Mouse (Mus musculus) intestine, embryonic 14.5 days (tissue): ENCODE data around the gene Syt2. TPM values are rescaled to one million over a fixed set of nuclear protein-coding genes. Genes with fewer than 3 reads are reported as not detected.

ENCODE experiments used
- ATAC-seq: fragments of 200-750 bp; cut with Nextera tagmentation; replicated peaks from 2 replicates; pipeline ENCODE4 v1.8.0; 2017; ENCODE audit warnings: low read depth, moderate number of reproducible peaks, moderate TSS enrichment, moderate library complexity; ENCODE audit not compliant: low FRiP score, low TSS enrichment
- DNase-seq: peaks from one replicate; pipeline ENCODE4 v3.0.0-alpha.2; 2018; ENCODE audit warnings: low spot score
- H3K27ac ChIP-seq: fragments of 300-500 bp; sonication (generic); 2 replicates; pipeline ENCODE4 v1.5.1; 2014; ENCODE audit warnings: low read depth, mild to moderate bottlenecking, control low read depth
- H3K27me3 ChIP-seq: fragments of 300-500 bp; sonication (generic); replicated peaks from 2 replicates; pipeline ENCODE4 v1.6.1; 2014; ENCODE audit warnings: low read length, control low read depth; ENCODE audit not compliant: control insufficient read depth, insufficient read depth
- H3K36me3 ChIP-seq: fragments of 300-500 bp; sonication (generic); 2 replicates; pipeline ENCODE4 v1.6.1; 2014; ENCODE audit warnings: low read length, control low read depth; ENCODE audit not compliant: control insufficient read depth, insufficient read depth
- H3K4me1 ChIP-seq: fragments of 300-500 bp; sonication (generic); replicated peaks from 2 replicates; pipeline ENCODE4 v1.6.1; 2014; ENCODE audit warnings: low read length, control low read depth, mixed read lengths; ENCODE audit not compliant: control insufficient read depth, insufficient read depth
- H3K4me2 ChIP-seq: fragments of 300-500 bp; sonication (generic); 2 replicates; pipeline ENCODE4 v1.6.1; 2014; ENCODE audit warnings: low read length
- H3K4me3 ChIP-seq: fragments of 300-500 bp; sonication (generic); 2 replicates; pipeline ENCODE4 v1.5.1; 2014; ENCODE audit warnings: low read depth, low read length, control low read depth, mixed read lengths
- H3K9ac ChIP-seq: fragments of 300-500 bp; sonication (generic); 2 replicates; pipeline ENCODE4 v1.6.1; 2014; ENCODE audit warnings: mild to moderate bottlenecking, low read length
- H3K9me3 ChIP-seq: fragments of 300-500 bp; sonication (generic); 2 replicates; pipeline ENCODE4 v1.6.1; 2016; ENCODE audit warnings: low read length, control low read depth; ENCODE audit not compliant: control insufficient read depth
- WGBS: fragments of 180-500 bp; shearing (Covaris S2); extraction: QIAGEN DNeasy Blood & Tissue Kit; methylation state at CpG from one replicate; pipeline ENCODE4 v1.1.7; 2014; 5-methylcytosine and 5-hydroxymethylcytosine counted together
- microRNA-seq: library from miRNA; unstranded; fragments of <30 nt; microRNA quantifications from one replicate; pipeline ENCODE4, GENCODE M21; 2016
- polyA plus RNA-seq: library from polyadenylated mRNA; unstranded; fragments of >200 nt; fragmentation: Nextera tagmentation; extraction: Ambion mirVana; gene quantifications from 2 replicates; pipeline ENCODE4 v1.2.1, GENCODE M21; 2014

Syt2 gene
- polyA plus RNA-seq, 1 experiment from 2014 or later, result 2.1 TPM

- no peak for DNase-seq
Observed at GRCm38 (mm10) chr1:134801758-134802157, 155.3 kb downstream of the Syt2 start.

GRCm38 (mm10) chr1:134803286-134804117 lies 157.0 kb downstream of the Syt2 start:
- Histone ChIP-seq H3K4me3 (peak overlapping the region; percentile 42), H3K36me3 (peaks cover 5% of the 10 kb centered on the region; the same call in 1 of the 2 replicates), H3K4me2 (peak overlapping the region; percentile 52), H3K4me1 (peaks cover 31% of the 10 kb centered on the region), H3K27ac (peak overlapping the region; percentile 98), H3K9me3 (no peaks in the 10 kb centered on the region), H3K9ac (peak overlapping the region; percentile 81), H3K27me3 (no peaks in the 10 kb centered on the region)
- DNase-seq (peak; percentile 73), ATAC-seq (peak; percentile 66; the same call in 1 of the 2 replicates)
- 32% methylated on average over 16 of the region's 16 CpGs for WGBS

More at GRCm38 (mm10) chr1:134801758-134802157, 155.3 kb downstream of the Syt2 start:
- Histone ChIP-seq H3K36me3 (peaks cover 11% of the 10 kb centered on the region; the same call in 1 of the 2 replicates), H3K4me3 (peak overlapping the region; percentile 42), H3K9ac (peak overlapping the region; percentile 81), H3K4me2 (peak overlapping the region; percentile 52), H3K27me3 (no peaks in the 10 kb centered on the region), H3K27ac (peak overlapping the region; percentile 98), H3K4me1 (peaks cover 32% of the 10 kb centered on the region), H3K9me3 (no peaks in the 10 kb centered on the region)
- 73% methylated on average over 7 of the region's 7 CpGs for WGBS
- ATAC-seq, result no peak

- ATAC-seq (no peak), DNase-seq (no peak)
- peak overlapping the region; percentile 52 for H3K4me2 ChIP-seq
- no peaks in the 10 kb centered on the region for H3K27me3 ChIP-seq
- peaks cover 31% of the 10 kb centered on the region for H3K4me1 ChIP-seq
- H3K36me3 ChIP-seq, result no peaks in the 10 kb centered on the region
- H3K9ac ChIP-seq, result peak overlapping the region; percentile 81; the same call in 1 of the 2 replicates
- 36% methylated on average over 5 of the region's 5 CpGs for WGBS
- peak overlapping the region; percentile 42; the same call in 1 of the 2 replicates for H3K4me3 ChIP-seq
- H3K9me3 ChIP-seq, result no peaks in the 10 kb centered on the region
- peak overlapping the region; percentile 98 for H3K27ac ChIP-seq
Observed at GRCm38 (mm10) chr1:134804373-134804772, 157.9 kb downstream of the Syt2 start.

- no peak for ATAC-seq
- Histone ChIP-seq H3K36me3 (no peaks in the 10 kb centered on the region), H3K9ac (no peak overlapping the region), H3K4me1 (peaks cover 31% of the 10 kb centered on the region), H3K27ac (no peak overlapping the region), H3K4me2 (no peak overlapping the region), H3K4me3 (no peak overlapping the region), H3K27me3 (no peaks in the 10 kb centered on the region), H3K9me3 (no peaks in the 10 kb centered on the region)
- WGBS, result 75% methylated on average over 9 of the region's 9 CpGs
- no peak for DNase-seq
Observed at GRCm38 (mm10) chr1:134805471-134805870, 159.0 kb downstream of the Syt2 start.

Small RNAs within 50 kb of the gene (microRNA-seq; reads per million reads assigned to microRNA genes)
- gene Gm22232, result not detected

Other genes with a start within 250 kb of the Syt2 start
- 34.9 and 38.3 TPM in 2 replicates for gene Cyb5r1, start 241.1 kb upstream of the Syt2 start, polyA plus RNA-seq
- 80.1 and 80.6 TPM in 2 replicates for gene Adipor1, start 231.3 kb upstream of the Syt2 start, polyA plus RNA-seq
- gene Klhl12, start 191.1 kb upstream of the Syt2 start, polyA plus RNA-seq, result 18.9 and 25.7 TPM in 2 replicates
- gene Rabif, start 152.0 kb upstream of the Syt2 start, polyA plus RNA-seq, result 41.8 and 48.0 TPM in 2 replicates
- gene Mgat4e, start 97.0 kb upstream of the Syt2 start, polyA plus RNA-seq, result not detected in 2 replicates
- 54.2 and 59.9 TPM in 2 replicates for gene Kdm5b, start 86.5 kb upstream of the Syt2 start, polyA plus RNA-seq